Mouse (Mus musculus): ENCODE data around the gene Olfr968. TPM values are rescaled to one million over a fixed set of nuclear protein-coding genes. Genes with fewer than 3 reads are reported as not detected.

The Olfr968 gene
- polyA plus RNA-seq (2015; fragmentation: Nextera tagmentation; extraction: Ambion mirVana) = not detected in 2 replicates

GRCm38 (mm10) chr9:39783153-39783552 is at the start of gene Olfr968:
Gene Olfr968, minus strand, starts transcription at chr9:39783253.
- 74% methylated on average over 1 of the region's 1 CpGs for WGBS

GRCm38 (mm10) chr9:39808560-39808959 is 25.5 kb upstream of the Olfr968 start, which contains the start of gene Olfr970:
Gene Olfr970, plus strand, starts transcription at chr9:39808860.
- Histone ChIP-seq H3K4me2 (no peak within 1 kb of the TSS), H3K4me1 (no peaks in the 10 kb centered on the region), H3K27me3 (replicated peaks) (no peaks in the 10 kb centered on the region), H3K4me3 (replicated peaks) (no peak within 1 kb of the TSS), H3K36me3 (no peaks in the 10 kb centered on the region), H3K27ac (no peak within 1 kb of the TSS), H3K9me3 (no peaks in the 10 kb centered on the region), H3K9ac (no peak within 1 kb of the TSS)
- no peak for ATAC-seq (ENCODE audit: insufficient read depth, low FRiP score, low read depth)
- 77% methylated on average over 4 of the region's 4 CpGs for WGBS

More at GRCm38 (mm10) chr9:39783153-39783552, at the start of gene Olfr968:
- Histone ChIP-seq H3K9ac (no peak within 1 kb of the TSS), H3K4me3 (replicated peaks) (no peak within 1 kb of the TSS), H3K36me3 (no peaks in the 10 kb centered on the region), H3K27ac (no peak within 1 kb of the TSS), H3K9me3 (no peaks in the 10 kb centered on the region), H3K27me3 (replicated peaks) (no peaks in the 10 kb centered on the region), H3K4me1 (no peaks in the 10 kb centered on the region), H3K4me2 (no peak within 1 kb of the TSS)
- ATAC-seq (ENCODE audit: insufficient read depth, low FRiP score, low read depth) = no peak

GRCm38 (mm10) chr9:39790558-39790957 is 7.5 kb upstream of the Olfr968 start, which contains the start of gene Olfr969:
Gene Olfr969, plus strand, starts transcription at chr9:39790945.
- Histone ChIP-seq H3K27ac (no peak within 1 kb of the TSS), H3K9me3 (no peaks in the 10 kb centered on the region), H3K36me3 (no peaks in the 10 kb centered on the region), H3K9ac (no peak within 1 kb of the TSS), H3K27me3 (replicated peaks) (no peaks in the 10 kb centered on the region), H3K4me2 (no peak within 1 kb of the TSS), H3K4me3 (replicated peaks) (no peak within 1 kb of the TSS), H3K4me1 (no peaks in the 10 kb centered on the region)
- WGBS = 69% methylated on average over 2 of the region's 2 CpGs
- ATAC-seq (ENCODE audit: insufficient read depth, low FRiP score, low read depth) = no peak

- H3K36me3 ChIP-seq = no peaks in the 10 kb centered on the region
- WGBS = 80% methylated on average over 1 of the region's 1 CpGs
- no peaks in the 10 kb centered on the region for H3K27me3 ChIP-seq (replicated peaks)
- no peak overlapping the region for H3K4me3 ChIP-seq (replicated peaks)
- ATAC-seq (ENCODE audit: insufficient read depth, low FRiP score, low read depth) = no peak
- H3K4me1 ChIP-seq = no peaks in the 10 kb centered on the region
- H3K9ac ChIP-seq = no peak overlapping the region
- H3K27ac ChIP-seq = no peak overlapping the region
- H3K9me3 ChIP-seq = no peaks in the 10 kb centered on the region
- H3K4me2 ChIP-seq = no peak overlapping the region
Observed at GRCm38 (mm10) chr9:39746428-39746827, 36.6 kb downstream of the Olfr968 start.

- ATAC-seq (ENCODE audit: insufficient read depth, low FRiP score, low read depth) = no peak
- Histone ChIP-seq H3K9me3 (no peaks in the 10 kb centered on the region), H3K4me3 (replicated peaks) (no peak within 1 kb of the TSS)
Observed at GRCm38 (mm10) chr9:39745949-39746348, 37.1 kb downstream of the Olfr968 start, which contains the start of gene Olfr967. Gene Olfr967, plus strand, starts transcription at chr9:39746249.

GRCm38 (mm10) chr9:39740741-39741140 is 42.3 kb downstream of the Olfr968 start:
- H3K36me3 ChIP-seq = no peaks in the 10 kb centered on the region
- no peak overlapping the region for H3K27ac ChIP-seq
- no peak for ATAC-seq (ENCODE audit: insufficient read depth, low FRiP score, low read depth)
- 79% methylated on average over 1 of the region's 1 CpGs for WGBS
- H3K4me1 ChIP-seq = no peaks in the 10 kb centered on the region
- no peak overlapping the region for H3K9ac ChIP-seq
- no peak overlapping the region for H3K4me3 ChIP-seq (replicated peaks)
- no peak overlapping the region for H3K4me2 ChIP-seq
- H3K9me3 ChIP-seq = no peaks in the 10 kb centered on the region
- no peaks in the 10 kb centered on the region for H3K27me3 ChIP-seq (replicated peaks)

More at GRCm38 (mm10) chr9:39745949-39746348, 37.1 kb downstream of the Olfr968 start, which contains the start of gene Olfr967:
- Histone ChIP-seq H3K27me3 (replicated peaks) (no peaks in the 10 kb centered on the region), H3K4me1 (no peaks in the 10 kb centered on the region), H3K9ac (no peak within 1 kb of the TSS), H3K4me2 (no peak within 1 kb of the TSS), H3K27ac (no peak within 1 kb of the TSS), H3K36me3 (no peaks in the 10 kb centered on the region)

GRCm38 (mm10) chr9:39730678-39731077 is 52.4 kb downstream of the Olfr968 start, which contains the start of gene Olfr150:
Gene Olfr150, plus strand, starts transcription at chr9:39730978.
- H3K9me3 ChIP-seq = no peaks in the 10 kb centered on the region
- H3K4me2 ChIP-seq = no peak within 1 kb of the TSS
- ATAC-seq (ENCODE audit: insufficient read depth, low FRiP score, low read depth) = no peak
- no peaks in the 10 kb centered on the region for H3K27me3 ChIP-seq (replicated peaks)
- H3K4me1 ChIP-seq = no peaks in the 10 kb centered on the region
- H3K4me3 ChIP-seq (replicated peaks) = no peak within 1 kb of the TSS
- H3K27ac ChIP-seq = no peak within 1 kb of the TSS
- no peaks in the 10 kb centered on the region for H3K36me3 ChIP-seq
- H3K9ac ChIP-seq = no peak within 1 kb of the TSS

Other genes starting within 250 kb of the Olfr968 start
- gene Olfr958, start 229.2 kb downstream of the Olfr968 start, polyA plus RNA-seq (2015; fragmentation: Nextera tagmentation; extraction: Ambion mirVana) = not detected in 2 replicates
- not detected in 2 replicates for gene Olfr959, start 207.7 kb downstream of the Olfr968 start, polyA plus RNA-seq (2015; fragmentation: Nextera tagmentation; extraction: Ambion mirVana)
- 25.7 and 28.1 TPM in 2 replicates for gene AW551984, start 178.8 kb downstream of the Olfr968 start, polyA plus RNA-seq (2015; fragmentation: Nextera tagmentation; extraction: Ambion mirVana)
- gene Olfr148, start 172.6 kb downstream of the Olfr968 start, polyA plus RNA-seq (2015; fragmentation: Nextera tagmentation; extraction: Ambion mirVana) = not detected in 2 replicates
- not detected in 2 replicates for gene Olfr960, start 161.9 kb downstream of the Olfr968 start, polyA plus RNA-seq (2015; fragmentation: Nextera tagmentation; extraction: Ambion mirVana)
- not detected in 2 replicates for gene Olfr961, start 138.2 kb downstream of the Olfr968 start, polyA plus RNA-seq (2015; fragmentation: Nextera tagmentation; extraction: Ambion mirVana)
- not detected in 2 replicates for gene Olfr963, start 116.0 kb downstream of the Olfr968 start, polyA plus RNA-seq (2015; fragmentation: Nextera tagmentation; extraction: Ambion mirVana)
- gene Olfr149, start 76.1 kb downstream of the Olfr968 start, polyA plus RNA-seq (2015; fragmentation: Nextera tagmentation; extraction: Ambion mirVana) = not detected in 2 replicates
- gene Olfr965, start 71.9 kb downstream of the Olfr968 start, polyA plus RNA-seq (2015; fragmentation: Nextera tagmentation; extraction: Ambion mirVana) = not detected in 2 replicates
- gene Olfr150, start 52.3 kb downstream of the Olfr968 start, polyA plus RNA-seq (2015; fragmentation: Nextera tagmentation; extraction: Ambion mirVana) = not detected in 2 replicates
- not detected in 2 replicates for gene Olfr967, start 37.0 kb downstream of the Olfr968 start, polyA plus RNA-seq (2015; fragmentation: Nextera tagmentation; extraction: Ambion mirVana)
- not detected in 2 replicates for gene Olfr969, start 7.7 kb upstream of the Olfr968 start, polyA plus RNA-seq (2015; fragmentation: Nextera tagmentation; extraction: Ambion mirVana)
- gene Olfr970, start 25.6 kb upstream of the Olfr968 start, polyA plus RNA-seq (2015; fragmentation: Nextera tagmentation; extraction: Ambion mirVana) = not detected in 2 replicates
- gene Olfr971, start 53.6 kb upstream of the Olfr968 start, polyA plus RNA-seq (2015; fragmentation: Nextera tagmentation; extraction: Ambion mirVana) = not detected in 2 replicates
- gene Olfr972, start 83.2 kb upstream of the Olfr968 start, polyA plus RNA-seq (2015; fragmentation: Nextera tagmentation; extraction: Ambion mirVana) = not detected in 2 replicates
- not detected in 2 replicates for gene Olfr229, start 124.1 kb upstream of the Olfr968 start, polyA plus RNA-seq (2015; fragmentation: Nextera tagmentation; extraction: Ambion mirVana)
- not detected in 2 replicates for gene Olfr974, start 154.2 kb upstream of the Olfr968 start, polyA plus RNA-seq (2015; fragmentation: Nextera tagmentation; extraction: Ambion mirVana)
- gene Olfr975, start 168.8 kb upstream of the Olfr968 start, polyA plus RNA-seq (2015; fragmentation: Nextera tagmentation; extraction: Ambion mirVana) = 0.04 TPM in 1 of 2 replicates, not detected in the other
- not detected in 2 replicates for gene Olfr976, start 177.9 kb upstream of the Olfr968 start, polyA plus RNA-seq (2015; fragmentation: Nextera tagmentation; extraction: Ambion mirVana)
- not detected in 2 replicates for gene Olfr978, start 208.9 kb upstream of the Olfr968 start, polyA plus RNA-seq (2015; fragmentation: Nextera tagmentation; extraction: Ambion mirVana)
- not detected in 2 replicates for gene Olfr979, start 220.2 kb upstream of the Olfr968 start, polyA plus RNA-seq (2015; fragmentation: Nextera tagmentation; extraction: Ambion mirVana)
- gene Olfr980, start 226.3 kb upstream of the Olfr968 start, polyA plus RNA-seq (2015; fragmentation: Nextera tagmentation; extraction: Ambion mirVana) = not detected in 2 replicates
- not detected in 2 replicates for gene Olfr981, start 238.2 kb upstream of the Olfr968 start, polyA plus RNA-seq (2015; fragmentation: Nextera tagmentation; extraction: Ambion mirVana)

Measured in stomach, embryonic 15.5 days (tissue).